Mouse (Mus musculus) heart, postnatal 10 days (tissue): ENCODE measurements around the gene Ntrk3. TPM values are rescaled to one million over a fixed set of nuclear protein-coding genes. Genes with fewer than 3 reads are reported as not detected.

Source experiments
- DNase-seq, 2 experiments: peaks; one replicate each; pipeline ENCODE4 v3.0.0; 2021
- intact Hi-C: fragments of 180-260 bp; cut with DNase I; formaldehyde crosslinking; loops from one replicate; pipeline ENCODE4 v1.15.1; 2025
- total RNA-seq, 2 experiments: library from RNA; stranded (reverse); gene quantifications; 2 replicates each; pipeline ENCODE4 v1.2.3; 2021

Ntrk3 gene
- total RNA-seq, 2 experiments from 2014 or later = 3.0 to 6.3 TPM

DNA sequence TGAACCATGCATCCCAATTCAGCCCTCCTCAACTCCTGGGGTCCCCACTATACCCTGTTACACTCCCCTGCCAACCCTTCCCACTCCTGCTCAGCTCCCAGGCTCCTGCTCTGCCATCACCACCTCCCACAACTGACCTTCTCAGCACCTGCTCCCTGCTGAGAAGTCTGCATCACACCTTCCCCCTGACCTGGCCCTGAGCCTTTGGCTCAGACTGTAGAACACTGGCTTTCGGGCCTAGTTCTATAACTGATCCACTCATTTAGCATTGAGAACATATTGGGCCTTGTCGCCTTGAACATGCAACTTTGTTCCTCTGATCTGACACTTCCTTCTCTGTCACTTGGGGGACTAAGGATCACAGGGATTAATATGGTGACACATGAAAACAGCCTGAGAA is 152.9 kb downstream of the Ntrk3 start:
- no peak for DNase-seq
- intact Hi-C loops = no loop called here

DNA sequence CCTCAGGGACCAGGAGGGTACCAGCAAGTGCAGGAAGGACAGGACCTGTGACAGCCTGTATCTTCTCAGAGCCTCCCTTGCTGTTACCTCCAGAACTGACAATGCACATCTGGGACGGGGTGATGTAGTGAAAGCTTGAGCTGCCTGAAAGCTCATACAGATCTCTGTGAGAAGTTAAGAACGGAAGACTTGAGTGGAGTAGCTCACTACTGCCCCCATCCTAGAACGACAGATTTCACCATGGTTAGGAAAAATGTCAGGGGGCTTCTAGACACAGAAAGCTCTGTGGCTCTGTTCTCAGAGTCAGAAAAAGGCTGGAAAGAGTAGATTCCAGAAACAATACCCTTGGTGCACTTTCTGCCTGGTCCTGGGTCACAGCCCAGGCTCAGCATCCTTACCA is 153.3 kb downstream of the Ntrk3 start:
- DNase-seq = no peak
- intact Hi-C loops = no loop called here

DNA sequence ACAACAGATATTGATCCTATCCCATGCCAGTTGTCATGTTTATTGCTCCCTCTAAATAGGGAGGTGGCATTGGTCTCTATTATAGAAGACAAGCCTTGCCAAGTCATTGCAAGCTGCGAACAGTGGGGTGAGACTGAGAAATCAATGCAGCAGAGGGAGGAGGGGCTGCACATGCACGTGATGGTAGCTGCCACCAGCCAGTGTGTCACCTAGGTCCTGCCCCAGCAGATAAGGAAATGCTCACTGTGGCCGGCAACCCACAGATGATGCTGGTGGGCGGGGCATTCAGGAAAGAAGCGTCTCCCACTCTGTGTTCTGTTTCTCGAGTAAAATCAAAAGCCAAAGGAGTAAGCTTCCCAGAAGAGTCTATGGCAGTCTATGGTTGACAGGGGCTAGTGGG is 154.1 kb downstream of the Ntrk3 start:
- DNase-seq = no peak
- intact Hi-C loops = no loop called here

DNA sequence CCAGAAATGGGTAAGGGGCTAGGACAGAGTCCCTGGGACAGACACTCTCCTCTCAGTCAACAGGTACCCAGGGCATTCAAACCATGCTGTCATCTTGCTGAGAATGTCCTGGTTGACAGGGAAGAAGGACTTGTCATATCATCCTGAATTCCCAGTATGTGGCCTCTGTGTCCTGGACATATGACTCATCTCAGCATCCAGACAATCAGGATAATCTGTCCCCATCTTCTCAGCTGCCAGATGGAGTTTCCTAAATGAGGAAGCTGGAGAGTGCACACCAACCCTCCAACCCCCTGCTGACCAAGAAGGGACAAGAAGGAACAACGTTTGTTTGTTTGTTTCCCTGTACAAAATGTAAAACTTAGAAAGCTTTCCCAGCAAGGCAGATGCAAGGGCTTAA is 156.5 kb downstream of the Ntrk3 start:
- DNase-seq = no peak
- intact Hi-C loops = no loop called here

DNA sequence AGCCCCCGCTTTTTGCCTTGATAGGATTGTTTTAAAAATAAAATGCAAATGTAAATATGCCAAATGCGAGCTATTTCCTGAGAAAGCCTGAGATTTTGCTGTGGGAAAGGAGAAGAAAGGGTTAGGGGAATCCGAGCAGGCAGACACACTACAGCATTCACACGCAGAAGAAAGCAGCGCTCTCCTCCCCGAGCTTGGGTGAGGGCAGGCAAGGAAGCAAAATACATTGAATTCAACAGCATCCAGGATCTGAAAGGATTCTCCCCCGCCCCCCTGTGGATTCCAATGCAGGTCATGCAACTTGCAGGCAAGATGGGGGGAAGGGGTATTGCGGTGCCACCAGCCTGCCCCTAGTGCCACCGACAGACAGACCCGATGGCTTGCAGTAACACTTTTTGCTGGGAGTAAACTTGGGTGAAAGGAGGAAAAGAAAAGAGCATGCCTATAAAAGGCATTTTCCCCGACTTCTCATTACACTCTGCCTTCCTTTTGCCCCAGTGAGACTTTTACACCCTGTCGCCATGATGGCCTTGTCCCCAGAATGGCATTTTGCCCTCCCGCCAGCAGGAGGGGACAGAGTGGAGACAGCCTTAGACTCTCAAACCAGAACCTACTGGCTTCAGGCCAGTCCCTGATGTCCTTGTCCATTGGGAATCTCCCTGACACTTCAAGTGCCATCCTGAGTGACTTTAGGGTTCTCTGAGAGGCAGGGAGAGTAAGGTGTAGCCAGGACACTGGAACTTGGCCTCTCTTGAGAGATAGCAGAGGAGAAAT is 158.2 kb downstream of the Ntrk3 start:
- peak in 1 of 2 experiments; percentile 47 for DNase-seq
- intact Hi-C loops = no loop called here

DNA sequence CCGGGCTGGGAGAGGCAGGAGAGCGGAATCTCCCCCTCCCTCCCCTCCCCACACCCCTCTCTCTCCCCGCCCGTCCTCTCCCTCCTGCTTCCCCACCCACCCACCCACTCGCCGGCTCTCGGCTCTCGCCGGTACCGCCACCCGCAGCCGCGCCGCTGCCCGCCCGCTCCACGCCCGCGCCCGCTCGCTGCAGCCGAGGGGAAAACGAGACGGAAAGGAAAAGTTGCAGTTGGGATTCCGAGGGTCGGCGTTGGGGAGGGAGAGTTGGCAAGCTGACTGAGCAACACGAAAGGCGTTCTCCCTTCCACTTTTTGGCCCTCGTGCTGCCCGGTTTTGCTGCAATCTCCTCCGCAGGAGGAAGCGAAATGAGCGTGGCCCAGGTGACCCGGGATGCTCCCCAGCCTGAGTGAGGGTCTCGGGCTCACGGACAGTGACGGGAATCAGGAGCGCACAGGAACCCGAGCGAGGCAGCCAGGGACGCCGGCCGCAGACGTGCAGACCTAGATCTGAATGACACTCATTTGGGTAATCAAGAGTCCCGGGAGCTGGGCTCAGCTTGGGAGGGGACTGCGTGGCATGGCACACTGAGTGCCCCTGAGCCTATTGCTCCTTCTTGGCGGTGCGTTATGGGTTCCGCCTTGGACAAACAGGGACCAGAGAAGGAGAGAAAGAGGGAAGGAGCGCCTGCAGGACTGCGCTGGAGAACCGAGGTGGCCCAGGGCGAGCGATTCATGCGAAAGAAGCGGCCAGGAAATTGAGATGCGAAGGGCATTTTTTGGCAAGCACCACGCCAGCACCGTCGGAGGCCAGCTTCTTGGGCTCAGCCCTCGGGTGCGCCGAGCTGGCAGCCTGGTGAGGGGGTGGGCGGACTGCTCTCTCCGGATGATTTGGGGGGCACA is 159.1 kb downstream of the Ntrk3 start:
- DNase-seq = no peak
- intact Hi-C loops = no loop called here

DNA sequence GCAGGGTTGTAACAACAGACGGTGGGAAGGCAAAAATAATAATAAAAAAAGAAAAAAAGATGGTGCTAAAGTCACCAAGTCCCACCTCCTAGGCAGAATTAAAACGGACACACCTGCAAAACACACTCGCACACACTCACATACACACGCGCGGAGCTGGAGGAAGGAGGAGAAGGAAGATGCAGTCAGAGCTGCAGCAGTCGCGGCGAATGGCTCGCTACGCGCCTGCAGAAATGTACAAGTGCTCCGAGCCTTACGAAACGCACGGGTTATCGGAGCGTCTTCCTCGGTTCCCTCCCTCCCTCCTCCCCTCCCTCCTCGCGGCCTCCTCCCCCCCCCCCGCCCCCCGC is 159.7 kb downstream of the Ntrk3 start:
- intact Hi-C loops = no loop called here
- DNase-seq = no peak

DNA sequence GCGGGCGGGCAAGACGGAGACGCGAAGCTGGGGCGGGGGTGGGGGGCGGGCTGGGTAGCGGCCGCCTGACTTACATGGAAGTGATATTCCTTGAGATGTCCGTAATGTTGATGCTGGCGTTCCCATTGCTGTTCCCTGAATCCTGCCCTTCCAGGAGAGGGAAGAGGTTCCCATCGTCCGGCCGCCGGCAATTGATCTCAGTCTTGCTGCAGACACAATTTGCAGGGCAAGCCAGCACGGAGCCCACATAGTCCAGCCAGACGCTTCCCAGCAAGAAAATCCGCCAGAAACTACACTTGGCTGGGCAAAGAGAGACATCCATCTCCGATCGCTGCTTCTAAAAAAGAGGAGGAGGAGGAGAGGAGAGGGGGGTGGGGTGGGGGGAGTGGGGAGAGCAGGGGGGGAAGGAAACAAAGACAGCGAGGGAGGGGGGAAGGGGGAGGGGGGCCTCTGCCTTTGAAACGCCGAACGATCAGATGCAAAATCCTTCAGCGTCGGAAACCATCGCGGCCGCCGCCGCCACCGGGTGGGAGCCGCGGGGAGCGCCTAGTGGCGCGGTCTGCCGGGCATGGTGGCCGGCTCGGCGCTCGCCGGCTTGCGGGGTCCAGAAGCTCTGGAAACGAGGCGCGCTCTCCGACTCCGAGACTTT is 160.2 kb downstream of the Ntrk3 start:
- intact Hi-C loops = no loop called here
- DNase-seq = no peak

DNA sequence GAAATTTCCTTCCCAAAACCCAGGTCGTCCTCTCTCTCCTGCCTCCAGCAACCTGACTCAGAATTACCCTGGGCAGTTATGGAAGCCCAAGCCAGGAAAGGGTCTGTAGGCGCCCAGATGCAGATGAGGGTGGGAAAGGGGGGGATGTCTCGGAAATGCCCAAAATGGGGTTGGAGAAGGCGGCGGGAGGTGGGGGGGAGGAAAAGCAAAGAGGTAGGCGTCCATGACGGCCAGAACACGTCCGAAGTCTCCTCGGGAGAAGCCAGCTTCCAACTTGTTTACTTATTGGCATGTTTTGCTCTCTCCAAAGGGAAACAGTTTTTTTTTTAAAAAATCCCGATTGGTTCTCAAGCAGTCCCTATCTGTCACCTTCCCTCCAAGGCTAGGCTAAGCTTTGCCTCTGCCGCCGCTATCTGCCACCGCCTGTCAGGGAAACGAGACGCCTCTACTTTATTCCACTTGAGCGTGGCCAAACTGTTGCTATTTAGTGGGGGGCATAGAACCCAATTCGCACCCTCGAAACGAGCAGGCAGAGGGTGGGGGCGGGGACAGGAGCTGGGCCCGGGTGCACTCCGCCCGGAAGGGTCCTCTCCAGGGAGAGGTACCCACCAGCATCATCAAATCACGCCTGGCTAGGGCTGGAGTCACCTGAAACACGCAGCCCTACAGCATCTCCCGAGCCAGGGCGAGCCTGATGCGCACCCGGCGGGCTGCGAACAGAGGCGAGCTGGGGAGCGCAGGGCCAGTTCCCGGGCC is 160.9 kb downstream of the Ntrk3 start:
- DNase-seq = peak; percentile 37 to 43
- intact Hi-C loops = no loop called here

DNA sequence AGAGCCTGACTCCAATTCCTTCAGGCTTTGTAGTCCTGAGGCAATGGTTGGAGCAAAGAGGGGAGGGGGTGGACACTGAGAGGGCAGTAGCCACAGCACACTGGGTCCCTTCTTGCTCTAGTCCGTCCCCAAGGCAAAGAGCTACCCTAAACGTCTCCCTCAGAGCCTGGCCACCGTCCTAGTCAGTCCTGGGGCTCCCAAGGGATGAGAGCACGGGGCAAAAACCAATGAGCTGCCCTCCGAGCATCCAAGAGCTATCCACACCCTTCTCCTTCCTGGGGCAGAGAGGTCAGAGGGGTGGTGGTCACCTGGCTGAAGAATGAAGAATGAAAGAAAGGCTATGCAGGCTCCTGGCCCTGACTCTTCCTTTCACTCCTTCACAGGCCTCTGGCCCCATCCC is 161.6 kb downstream of the Ntrk3 start:
- intact Hi-C loops = no loop called here
- no peak for DNase-seq

DNA sequence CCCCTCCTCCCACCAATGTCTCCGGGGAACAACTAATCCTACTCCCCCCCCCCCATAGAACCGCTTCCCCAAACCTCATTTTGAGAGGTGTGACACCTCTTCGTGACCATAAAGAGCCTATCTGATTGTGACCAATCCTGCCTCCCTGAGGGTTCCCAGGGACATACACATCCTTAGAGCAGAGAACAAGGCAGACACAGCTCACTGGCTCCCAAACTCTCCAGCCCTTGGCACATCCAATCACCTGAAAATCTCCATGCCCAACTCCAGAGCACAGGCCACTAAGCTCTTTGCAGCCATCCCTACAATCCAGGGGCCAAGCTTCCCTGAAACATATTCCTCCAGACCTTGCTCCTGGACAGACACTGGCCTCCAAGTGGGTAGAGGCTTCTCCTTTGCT is 162.3 kb downstream of the Ntrk3 start:
- DNase-seq = no peak

DNA sequence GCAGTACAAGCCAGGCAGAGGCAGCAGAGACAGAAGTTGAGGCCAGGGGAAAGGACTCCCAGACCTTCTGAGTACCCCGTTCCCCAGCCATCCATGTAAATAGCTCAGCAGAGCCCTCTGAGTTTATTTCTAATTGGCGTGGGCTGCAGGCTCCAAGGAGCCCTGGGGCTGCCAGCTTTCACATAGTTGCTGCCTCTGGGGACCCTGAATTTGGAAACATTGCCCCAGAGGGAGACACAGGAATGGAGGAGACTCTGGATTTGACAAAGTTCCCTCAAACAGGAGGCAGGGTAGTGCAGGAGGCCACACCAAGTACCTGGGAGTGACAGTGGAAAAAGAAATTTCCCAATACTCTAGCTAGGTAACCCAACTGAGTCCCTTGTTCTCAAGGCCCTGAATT is 166.6 kb downstream of the Ntrk3 start:
- no peak for DNase-seq
- intact Hi-C loops = no loop called here

More for the DNA sequence above, 162.3 kb downstream of the Ntrk3 start:
- intact Hi-C loops = no loop called here

DNA sequence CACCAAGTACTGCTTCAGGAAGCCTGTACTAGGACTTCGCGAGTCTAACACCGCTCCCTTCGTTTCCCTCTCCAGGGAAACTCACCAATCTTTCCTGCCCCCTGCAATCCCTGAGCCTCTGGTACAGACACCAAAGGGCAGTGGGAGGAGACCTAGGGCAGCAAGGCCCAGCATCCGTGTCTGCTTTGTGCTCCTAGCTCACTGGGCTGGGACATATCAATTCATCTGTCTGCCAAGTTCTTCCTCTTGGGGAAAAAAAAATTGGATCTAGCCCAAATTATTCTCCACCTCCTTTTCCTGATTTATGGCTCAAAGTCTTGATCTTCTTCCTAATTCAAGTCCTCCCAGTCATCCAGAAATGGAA is 168.6 kb downstream of the Ntrk3 start:
- intact Hi-C loops = loop anchor here (5.0 to 10.0 kb wide), 3 partner anchors 274 to 326 kb away; partner anchors contain the start of gene Aen
- no peak for DNase-seq

DNA sequence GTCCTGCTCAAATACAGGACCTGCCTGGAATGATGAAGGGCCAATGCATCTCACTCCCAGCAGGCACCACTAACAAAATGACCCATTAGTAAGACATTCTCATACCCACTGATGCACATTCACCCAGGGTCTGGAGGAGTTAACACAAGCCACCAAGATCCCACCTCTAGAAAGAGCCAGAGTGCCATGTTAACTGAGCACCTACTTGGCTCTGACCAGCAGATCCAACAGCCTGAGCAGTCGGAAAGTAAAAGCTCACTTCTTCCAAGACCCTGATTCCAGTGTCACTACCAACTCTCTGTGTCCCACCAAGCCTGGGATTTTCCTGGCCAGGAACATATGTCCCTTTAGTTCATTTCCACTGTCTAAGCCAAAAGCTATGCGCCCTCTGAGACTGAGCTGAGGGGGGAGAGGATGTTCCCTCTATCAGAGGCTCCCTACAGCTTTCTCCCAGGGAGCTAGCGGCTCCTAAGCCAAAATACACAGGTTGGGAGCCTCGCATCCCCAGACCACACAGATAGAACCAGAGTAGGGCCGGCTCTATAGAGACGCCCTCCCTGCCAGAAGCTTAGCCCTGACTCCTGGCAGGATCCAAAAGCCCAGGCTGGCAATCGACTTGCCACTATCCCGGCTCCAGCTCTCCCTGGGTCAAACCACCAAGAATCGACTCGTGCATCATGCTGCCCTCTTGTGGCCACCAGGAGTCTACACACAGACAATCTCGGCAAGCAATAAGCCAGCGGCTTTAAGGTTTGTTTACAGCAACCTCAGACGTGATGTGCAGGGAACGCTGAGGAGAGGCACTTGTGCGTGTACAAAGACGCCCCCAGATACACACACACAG is 169.2 kb downstream of the Ntrk3 start:
- peak; percentile 71 to 74 for DNase-seq
- intact Hi-C loops = loop anchor here (5.0 to 10.0 kb wide), 3 partner anchors 274 to 326 kb away; partner anchors contain the start of gene Aen

DNA sequence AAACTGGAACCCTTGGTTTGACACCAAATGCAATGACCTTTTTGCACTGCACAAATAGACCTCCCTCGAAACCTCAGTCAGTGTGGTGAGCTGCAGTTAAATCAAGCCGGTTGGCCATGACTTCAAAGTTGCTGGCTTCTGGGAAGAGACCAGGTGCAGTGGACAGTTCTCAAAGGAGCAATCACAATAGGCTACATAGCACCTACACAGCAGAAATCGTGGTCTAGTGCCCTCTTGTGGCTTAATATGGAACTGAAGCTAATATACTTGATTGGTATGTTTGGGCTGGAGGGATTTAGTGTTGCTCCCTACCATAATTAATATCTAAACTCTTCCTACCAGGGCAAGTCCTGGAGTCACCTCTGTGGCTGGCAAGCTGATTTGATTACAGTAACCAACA is 171.2 kb downstream of the Ntrk3 start:
- intact Hi-C loops = loop anchor here (5.0 to 10.0 kb wide), 3 partner anchors 272 to 328 kb away; partner anchors contain the start of gene Aen
- DNase-seq = peak in 1 of 2 experiments; percentile 57

DNA sequence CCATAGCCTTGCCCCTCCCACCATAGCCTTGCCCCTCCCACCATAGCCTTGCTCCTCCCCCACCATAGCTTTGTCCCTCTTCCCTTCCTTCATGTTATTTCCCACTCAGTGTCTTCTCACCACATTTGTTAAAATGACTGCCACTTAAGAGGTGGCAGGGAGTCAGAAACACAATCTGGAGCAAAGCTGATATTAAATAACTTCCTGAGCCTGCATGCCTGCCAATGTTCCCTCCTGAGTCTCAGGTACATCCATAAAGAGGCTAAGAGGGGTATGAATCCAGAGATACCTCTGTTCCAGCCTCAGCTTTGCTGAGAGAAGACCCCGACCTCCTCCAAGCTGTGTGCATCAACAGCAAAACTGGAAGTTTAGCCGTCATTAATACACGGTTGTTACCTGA is 172.4 kb downstream of the Ntrk3 start:
- intact Hi-C loops = loop anchor here (5.0 to 10.0 kb wide), 3 partner anchors 271 to 329 kb away; partner anchors contain the start of gene Aen
- no peak for DNase-seq

DNA sequence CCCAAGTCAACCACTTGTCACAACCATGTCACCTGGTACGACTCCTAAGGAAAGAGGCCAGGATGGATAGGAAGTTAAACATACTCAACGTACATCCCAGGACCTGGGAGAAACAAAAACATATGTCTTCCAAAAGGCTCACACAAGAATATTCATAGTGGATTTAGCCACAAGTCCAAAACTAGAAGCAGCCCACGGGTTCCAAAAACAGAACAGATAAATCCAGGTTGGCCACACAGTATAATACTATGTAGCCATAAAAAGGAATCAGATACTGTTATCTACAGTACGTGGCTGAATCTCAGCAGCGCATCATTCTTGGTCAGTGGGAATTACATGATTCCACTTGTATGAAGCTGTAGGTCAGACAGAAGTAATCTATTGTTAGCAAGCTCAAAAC is 179.3 kb downstream of the Ntrk3 start:
- no peak for DNase-seq
- intact Hi-C loops = no loop called here

DNA sequence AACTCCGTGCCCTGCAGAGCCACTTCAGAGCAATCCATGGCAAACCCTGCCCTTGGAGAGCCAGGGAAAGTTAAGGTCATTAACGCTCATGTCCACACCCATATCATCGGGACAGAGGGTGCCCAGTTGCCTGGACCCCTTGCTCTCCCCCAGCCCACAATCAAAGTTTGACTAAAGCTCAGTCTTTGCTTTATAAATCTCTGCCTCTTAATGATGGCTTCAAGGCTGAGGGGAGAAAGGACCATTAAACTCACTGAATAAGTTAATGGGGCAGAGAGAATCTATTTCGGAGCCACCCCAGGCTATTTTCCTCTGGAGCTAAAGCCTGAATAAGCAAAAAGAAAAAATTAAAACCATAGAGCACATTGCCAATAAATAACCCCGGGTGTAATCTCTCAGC is 182.3 kb downstream of the Ntrk3 start:
- no peak for DNase-seq
- intact Hi-C loops = no loop called here

DNA sequence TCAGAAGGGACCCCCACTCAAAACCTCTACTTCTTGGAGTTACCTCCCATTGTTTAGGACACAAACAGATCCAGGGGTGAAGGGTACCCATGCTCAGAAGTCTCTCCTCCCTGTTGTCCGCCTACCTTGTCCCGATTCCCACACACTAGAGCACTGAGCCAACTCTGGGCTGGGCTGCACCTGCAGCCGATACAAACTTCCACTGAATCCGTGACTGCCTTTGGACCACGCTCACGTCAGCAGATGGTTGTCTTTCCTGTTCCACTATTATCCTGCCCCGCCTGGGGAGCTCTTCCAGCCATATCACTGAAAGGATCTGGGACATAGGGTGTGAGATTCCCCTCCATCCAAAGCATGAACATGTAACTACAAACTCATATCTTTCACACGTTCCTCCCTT is 188.4 kb downstream of the Ntrk3 start:
- no peak for DNase-seq
- intact Hi-C loops = no loop called here

DNA sequence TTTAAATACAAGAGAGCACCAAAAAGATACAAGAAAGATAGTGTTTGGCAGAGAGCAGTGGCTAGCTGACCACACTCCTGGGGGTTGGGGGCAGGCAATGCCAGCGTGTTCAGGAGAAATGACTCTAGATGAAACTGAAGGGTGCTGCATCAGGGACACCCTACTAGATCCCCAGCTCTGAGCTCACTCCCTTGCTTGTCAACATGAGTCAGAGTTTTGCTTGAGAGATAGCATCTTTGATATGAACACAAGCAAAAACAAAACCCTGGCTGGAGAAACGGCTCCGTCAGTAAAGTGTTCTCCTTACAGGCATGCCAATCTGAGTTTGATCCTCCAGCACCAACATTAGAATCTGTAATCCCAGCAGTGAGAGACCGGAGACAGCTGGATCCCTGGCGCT is 189.1 kb downstream of the Ntrk3 start:
- intact Hi-C loops = no loop called here
- DNase-seq = no peak
